Mouse (Mus musculus): ENCODE results near the gene Anks6. TPM values are rescaled to one million over a fixed set of nuclear protein-coding genes. Genes with fewer than 3 reads are reported as not detected.

Anks6 gene
- total RNA-seq, 1 experiment, result 0.89 TPM

DNA sequence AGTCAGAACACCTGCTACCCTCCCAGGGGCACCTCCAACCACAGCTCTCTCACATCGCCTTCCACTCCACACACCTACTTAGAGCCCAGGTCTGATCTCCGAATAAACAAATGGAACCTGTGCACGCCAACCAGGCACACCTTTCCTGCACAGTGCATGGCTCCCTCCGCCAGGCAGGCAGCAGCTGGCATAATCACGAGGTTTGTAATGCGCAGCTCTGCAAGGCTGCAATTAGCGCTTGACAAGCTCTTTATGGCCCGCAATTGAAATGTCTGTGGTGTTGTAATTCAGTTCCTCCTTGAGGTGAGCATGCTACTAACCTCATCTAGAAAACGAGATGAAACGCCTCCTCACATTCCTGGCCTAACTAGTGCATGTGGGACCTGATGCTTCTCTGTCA is 89.2 kb downstream of the Anks6 start:
- H3K27ac ChIP-seq (ENCODE audit: insufficient read depth, low read depth, low read length, poor library complexity, severe bottlenecking), result no peak overlapping the region
- H3K36me3 ChIP-seq (ENCODE audit: control insufficient read depth, insufficient read depth, low read length, poor library complexity, severe bottlenecking), result no peaks in the 10 kb centered on the region
- DNase-seq (ENCODE audit: low read depth, low spot score), result no peak
- no peak overlapping the region for H3K4me3 ChIP-seq (ENCODE audit: insufficient read depth in 1 of 2, low read depth in 1 of 2, low read length in 2 of 2, poor library complexity in 1 of 2, severe bottlenecking in 1 of 2)
- in situ Hi-C loops (cut with MboI; ENCODE audit: low sequenced_read_pairs in 2 of 2, unreplicated experiment in 2 of 2), result no loop called here
- H3K4me1 ChIP-seq (ENCODE audit: control insufficient read depth in 2 of 2, insufficient read depth in 2 of 2, low read length in 2 of 2, poor library complexity in 1 of 2), result no peaks in the 10 kb centered on the region
- no peak overlapping the region for H3K9ac ChIP-seq (ENCODE audit: insufficient read depth, low read depth, low read length, poor library complexity, severe bottlenecking)
- no peaks in the 10 kb centered on the region for H3K9me3 ChIP-seq (ENCODE audit: control insufficient read depth, insufficient read depth, low read depth, low read length)
- TF ChIP-seq MAFK (IDR thresholded peaks at IDR 0.05; ENCODE audit: insufficient read depth, low read depth, low read length) (no peak), CHD2 (IDR thresholded peaks at IDR 0.05; ENCODE audit: low read depth, low read length) (no peak), ZNF384 (IDR thresholded peaks at IDR 0.05; ENCODE audit: low read depth, low read length) (no peak), HCFC1 (IDR thresholded peaks at IDR 0.05; ENCODE audit: borderline replicate concordance, insufficient read depth, low read length) (no peak), ZC3H11A (IDR thresholded peaks at IDR 0.05; ENCODE audit: borderline replicate concordance, low read depth, low read length) (no peak)

- H3K9ac ChIP-seq (ENCODE audit: insufficient read depth, low read depth, low read length, poor library complexity, severe bottlenecking), result no peak overlapping the region
- no peaks in the 10 kb centered on the region for H3K9me3 ChIP-seq (ENCODE audit: control insufficient read depth, insufficient read depth, low read depth, low read length)
- no peak overlapping the region for H3K27ac ChIP-seq (ENCODE audit: insufficient read depth, low read depth, low read length, poor library complexity, severe bottlenecking)
- TF ChIP-seq ZNF384 (IDR thresholded peaks at IDR 0.05; ENCODE audit: low read depth, low read length) (no peak), MAFK (IDR thresholded peaks at IDR 0.05; ENCODE audit: insufficient read depth, low read depth, low read length) (no peak), ZC3H11A (IDR thresholded peaks at IDR 0.05; ENCODE audit: borderline replicate concordance, low read depth, low read length) (no peak), CHD2 (IDR thresholded peaks at IDR 0.05; ENCODE audit: low read depth, low read length) (no peak), HCFC1 (IDR thresholded peaks at IDR 0.05; ENCODE audit: borderline replicate concordance, insufficient read depth, low read length) (no peak)
- in situ Hi-C loops (cut with MboI; ENCODE audit: low sequenced_read_pairs in 2 of 2, unreplicated experiment in 2 of 2), result no loop called here
- H3K36me3 ChIP-seq (ENCODE audit: control insufficient read depth, insufficient read depth, low read length, poor library complexity, severe bottlenecking), result no peaks in the 10 kb centered on the region
- H3K4me1 ChIP-seq (ENCODE audit: control insufficient read depth in 2 of 2, insufficient read depth in 2 of 2, low read length in 2 of 2, poor library complexity in 1 of 2), result no peaks in the 10 kb centered on the region
- no peak overlapping the region for H3K4me3 ChIP-seq (ENCODE audit: insufficient read depth in 1 of 2, low read depth in 1 of 2, low read length in 2 of 2, poor library complexity in 1 of 2, severe bottlenecking in 1 of 2)
- no peak for DNase-seq (ENCODE audit: low read depth, low spot score)
Observed at GRCm38 (mm10) chr4:46966551-46966950, 90.7 kb downstream of the Anks6 start.

Other genes with a start within 250 kb of the Anks6 start
- 0.09 and 0.37 TPM in 2 replicates for gene Gabbr2, start 65.6 kb downstream of the Anks6 start, total RNA-seq (2012; rRNA removed)
- gene Galnt12, start 34.5 kb upstream of the Anks6 start, total RNA-seq (2012; rRNA removed), result 4.9 and 9.5 TPM in 2 replicates
- 0.31 and 0.58 TPM in 2 replicates for gene Col15a1, start 150.7 kb upstream of the Anks6 start, total RNA-seq (2012; rRNA removed)

All from ES-E14 (cell line).